Mouse (Mus musculus) megakaryocyte progenitor cell, adult 5-6 weeks (primary cell): ENCODE data around the gene Marveld3. TPM values are rescaled to one million over a fixed set of nuclear protein-coding genes. Genes with fewer than 3 reads are reported as not detected.

ENCODE experiments used
- ATAC-seq: replicated peaks from 2 replicates; pipeline ENCODE4 v1.8.0; 2016; ENCODE audit warnings: mild to moderate bottlenecking, moderate TSS enrichment, inconsistent platforms; ENCODE audit not compliant: poor library complexity
- total RNA-seq, 2 experiments: library from RNA; stranded (forward) in 1 of 2; stranded (reverse) in 1 of 2; fragments of 157-497, 149-512 nt in 1 of 2; fragments of 200-1000 nt in 1 of 2; gene quantifications; 2 replicates each; pipeline versions ENCODE4 v1.2.3 to v1.2.4; 2015 to 2017

Gene Marveld3
- total RNA-seq, 2 experiments from 2014 or later, result not detected

DNA sequence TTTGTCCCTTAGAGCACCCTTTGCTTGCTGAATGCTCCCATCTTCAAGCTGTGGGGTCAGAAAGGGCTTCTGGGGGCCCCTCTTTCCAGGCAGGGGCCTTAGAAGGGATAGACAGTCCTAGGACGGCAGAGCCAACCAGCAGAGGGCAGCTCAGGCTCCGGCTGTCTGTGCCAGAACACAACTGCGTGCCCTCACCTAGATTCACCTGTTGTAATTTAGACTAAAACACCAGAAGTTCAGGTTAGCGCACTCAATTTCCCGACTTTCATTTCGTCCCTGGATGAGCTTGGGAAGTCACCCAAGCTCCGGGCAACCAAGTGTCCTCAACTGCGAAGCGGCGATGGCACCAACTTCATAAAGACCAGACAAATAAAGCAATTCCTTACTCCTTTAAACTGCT is 6.8 kb upstream of the Marveld3 start:
- ATAC-seq, result no peak

DNA sequence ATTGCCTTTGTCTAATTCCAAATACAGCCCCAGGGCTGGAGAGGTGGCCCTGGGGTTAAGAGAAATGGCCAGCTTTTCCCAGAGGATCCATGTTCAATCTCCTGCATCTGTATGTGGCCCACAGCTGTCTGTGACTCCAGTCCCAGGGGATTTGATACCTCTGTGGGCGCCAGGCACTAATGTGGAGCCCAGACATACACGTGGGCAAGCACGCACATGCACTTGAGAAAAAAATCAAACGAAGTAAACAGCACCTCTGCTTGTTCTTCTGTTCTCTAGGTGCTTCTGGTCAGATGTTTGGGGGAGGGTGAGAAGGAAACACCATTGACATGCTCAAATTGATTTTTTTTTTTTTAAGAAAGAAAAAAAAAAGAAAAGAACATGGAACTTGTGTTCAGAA is 2.1 kb upstream of the Marveld3 start:
- no peak for ATAC-seq

DNA sequence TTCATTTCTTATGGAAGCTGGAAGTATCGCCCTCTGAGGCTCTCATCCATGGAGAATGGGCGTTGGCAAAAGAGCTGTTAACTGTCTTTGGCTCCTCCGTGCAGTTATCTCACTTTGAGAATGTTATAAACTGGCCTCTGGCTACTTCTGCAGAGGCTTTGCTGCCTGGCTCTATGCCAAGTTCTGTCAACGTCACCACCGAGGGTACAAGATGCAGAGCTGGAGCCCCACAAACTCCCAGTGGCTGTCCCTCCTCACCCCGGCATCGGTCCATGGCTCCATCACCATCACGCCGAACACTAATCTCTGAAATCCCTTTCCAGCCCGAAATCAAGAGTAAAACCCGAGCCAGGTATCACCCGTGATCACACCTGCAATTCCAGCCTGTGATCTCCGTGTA is 1.4 kb upstream of the Marveld3 start:
- ATAC-seq, result no peak

DNA sequence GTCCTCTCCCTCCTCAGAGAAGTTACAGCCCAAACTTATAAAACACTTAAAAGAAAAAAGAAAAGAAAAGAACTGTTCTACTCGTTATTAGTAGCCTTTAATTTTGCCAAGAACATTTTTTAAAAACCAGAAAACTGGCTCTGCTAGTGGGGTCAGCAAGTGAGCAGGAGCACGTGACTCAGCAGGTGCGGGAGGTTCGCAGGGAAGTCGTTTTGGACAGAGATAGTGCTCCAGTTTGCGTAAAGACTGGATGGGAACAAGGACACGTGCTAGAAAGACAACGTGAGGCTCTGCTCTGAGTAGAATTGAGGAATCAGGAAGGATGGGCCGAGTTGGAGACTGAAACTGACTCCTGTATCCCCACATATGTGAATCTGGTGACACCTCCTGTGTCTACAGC is 893 bp upstream of the Marveld3 start:
- no peak for ATAC-seq

DNA sequence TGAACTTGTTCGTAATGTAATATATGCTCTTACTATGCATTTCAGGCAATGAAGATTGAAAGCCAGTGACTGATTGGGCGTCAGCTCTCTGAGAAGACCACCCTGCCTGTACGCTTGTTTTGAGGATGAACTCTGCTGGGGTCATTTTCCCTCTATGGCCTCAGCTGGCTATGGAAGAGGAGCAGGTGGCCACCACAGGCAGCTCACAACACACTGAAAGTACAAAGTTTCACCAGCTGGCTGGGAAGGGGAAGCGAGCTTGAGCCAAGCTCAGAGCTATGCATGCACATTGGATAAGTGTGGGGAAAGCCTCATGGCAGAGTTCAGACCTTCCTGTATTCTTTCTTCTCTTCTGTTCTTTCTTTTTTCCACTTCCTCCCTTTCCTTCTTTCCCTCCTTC is 2.9 kb downstream of the Marveld3 start:
- no peak for ATAC-seq

DNA sequence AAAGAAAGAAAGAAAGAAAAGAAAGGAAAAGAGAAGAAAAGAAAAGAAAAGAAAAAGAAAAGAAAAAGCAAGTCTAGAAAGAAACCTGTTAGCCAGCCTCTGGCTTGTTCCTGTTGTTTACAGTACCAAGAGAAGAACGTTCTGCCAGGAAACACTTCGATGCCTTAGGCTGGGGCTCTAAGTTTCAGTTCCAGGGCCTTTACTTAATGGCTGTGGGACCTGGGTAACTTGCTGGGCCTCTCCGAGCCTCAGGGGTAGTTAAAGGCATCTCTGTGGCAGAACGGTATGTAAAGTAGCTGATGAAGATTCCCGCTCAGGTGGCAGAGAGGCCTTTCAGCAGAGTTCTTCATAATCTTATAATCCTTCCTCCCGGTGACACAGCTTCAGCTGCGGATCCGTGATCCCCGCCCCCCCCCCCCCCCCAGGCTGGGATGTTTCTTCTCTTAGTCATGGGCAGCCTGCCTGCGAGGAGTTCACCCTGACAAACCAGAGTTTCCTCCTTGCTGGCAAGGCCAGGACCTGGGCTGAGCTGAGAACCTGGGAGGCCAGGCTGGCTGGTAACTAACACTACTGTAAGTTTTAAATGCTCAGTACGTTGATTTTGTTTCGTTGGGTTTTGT is 3.9 kb downstream of the Marveld3 start:
- no peak for ATAC-seq

DNA sequence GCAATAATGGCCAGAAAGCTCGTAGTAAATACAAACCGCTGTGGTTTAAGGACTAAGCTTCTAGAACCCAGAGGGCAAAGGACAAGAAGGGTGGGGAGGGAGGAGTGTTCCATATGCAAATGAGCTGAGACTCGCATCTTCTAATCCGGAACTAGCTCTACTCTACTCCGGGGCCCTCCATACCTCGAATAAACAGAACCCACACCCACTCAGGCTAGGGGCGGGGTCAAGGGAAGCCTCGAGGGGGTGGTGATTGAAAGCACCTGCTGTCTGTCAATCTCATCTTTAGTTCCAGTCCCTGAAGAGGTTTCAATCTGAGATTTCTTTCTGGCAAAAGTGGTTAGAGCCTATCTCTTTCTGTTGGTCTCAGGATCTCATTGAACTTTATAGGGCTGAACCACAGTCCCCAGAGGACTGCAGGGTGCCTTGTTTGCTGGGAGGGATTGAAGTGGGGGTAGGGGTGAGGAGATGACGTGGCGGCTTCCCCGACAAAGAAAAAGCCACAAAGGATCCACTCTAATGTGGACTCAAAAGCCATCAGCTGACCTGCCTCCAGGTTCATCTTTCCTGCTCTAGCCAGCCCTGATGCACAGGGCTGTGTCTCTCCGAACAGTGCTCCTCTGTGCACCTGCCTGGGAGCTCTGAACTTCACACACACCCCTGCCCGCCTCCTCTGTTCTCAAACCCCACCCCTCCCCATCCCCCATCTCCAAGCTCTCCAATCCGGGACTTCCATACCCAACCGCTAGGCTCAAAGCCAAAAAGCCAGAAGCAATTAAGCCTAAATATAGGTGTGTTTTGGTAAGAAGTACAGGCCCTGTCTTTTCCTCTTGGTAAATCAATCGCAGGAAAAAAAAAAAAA is 4.6 kb downstream of the Marveld3 start:
- ATAC-seq, result peak; percentile 49

DNA sequence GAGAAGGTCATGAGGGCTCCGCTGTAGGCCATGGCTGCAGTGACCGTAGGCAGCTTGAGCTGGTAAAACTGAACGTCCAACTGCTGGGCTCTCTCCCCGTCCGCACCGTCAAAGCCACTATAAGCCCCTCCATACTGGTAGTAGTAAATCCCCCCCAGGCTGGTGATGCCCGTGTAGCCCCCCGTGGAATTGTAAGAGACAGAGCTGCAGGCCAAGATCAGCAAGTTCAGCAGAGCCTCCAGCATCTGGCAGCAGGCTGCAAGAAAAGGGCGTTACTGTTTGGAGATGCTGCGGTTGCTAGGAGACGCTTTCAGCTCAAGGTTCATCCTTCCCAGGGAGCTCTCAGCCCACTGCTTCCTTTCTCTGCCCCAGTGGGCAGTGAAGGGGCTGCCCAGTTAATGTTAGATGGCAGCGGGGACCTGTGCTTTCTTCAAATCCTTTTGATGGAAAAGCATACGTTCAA is 7.5 kb downstream of the Marveld3 start:
- no peak for ATAC-seq

DNA sequence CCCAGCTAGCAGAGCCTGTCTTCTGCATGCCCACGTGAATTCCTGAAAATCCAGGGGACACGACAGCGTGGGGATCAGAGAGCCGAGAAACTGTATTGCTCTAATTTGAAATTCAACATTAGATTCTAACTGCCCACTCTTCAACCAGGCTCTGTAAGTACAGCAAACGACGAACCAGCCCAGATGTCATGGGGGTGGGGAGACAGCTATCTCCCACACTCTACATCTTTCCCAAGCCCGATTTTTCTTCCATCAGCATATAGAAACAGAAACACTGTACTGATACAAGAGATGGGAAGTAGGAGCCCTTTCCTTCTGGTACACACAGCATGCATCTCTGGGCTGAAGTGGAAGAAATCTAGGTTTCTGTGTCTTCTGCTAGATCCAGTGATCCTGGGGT is 9.8 kb downstream of the Marveld3 start:
- ATAC-seq, result no peak

DNA sequence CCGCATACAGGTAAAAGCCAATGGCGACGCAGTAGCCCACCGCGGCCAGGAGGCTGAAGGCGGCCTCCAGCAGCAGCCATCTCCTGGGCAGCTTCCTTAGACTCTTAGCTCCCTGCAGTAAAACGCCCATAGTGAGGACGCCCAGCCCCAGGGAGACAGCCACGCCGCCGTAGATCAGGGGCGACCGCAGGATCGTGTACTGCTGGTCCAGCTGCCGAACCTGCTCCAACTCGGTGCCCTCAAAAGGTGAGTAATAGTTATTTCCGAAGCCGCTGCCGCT is 13.8 kb downstream of the Marveld3 start:
- no peak for ATAC-seq

DNA sequence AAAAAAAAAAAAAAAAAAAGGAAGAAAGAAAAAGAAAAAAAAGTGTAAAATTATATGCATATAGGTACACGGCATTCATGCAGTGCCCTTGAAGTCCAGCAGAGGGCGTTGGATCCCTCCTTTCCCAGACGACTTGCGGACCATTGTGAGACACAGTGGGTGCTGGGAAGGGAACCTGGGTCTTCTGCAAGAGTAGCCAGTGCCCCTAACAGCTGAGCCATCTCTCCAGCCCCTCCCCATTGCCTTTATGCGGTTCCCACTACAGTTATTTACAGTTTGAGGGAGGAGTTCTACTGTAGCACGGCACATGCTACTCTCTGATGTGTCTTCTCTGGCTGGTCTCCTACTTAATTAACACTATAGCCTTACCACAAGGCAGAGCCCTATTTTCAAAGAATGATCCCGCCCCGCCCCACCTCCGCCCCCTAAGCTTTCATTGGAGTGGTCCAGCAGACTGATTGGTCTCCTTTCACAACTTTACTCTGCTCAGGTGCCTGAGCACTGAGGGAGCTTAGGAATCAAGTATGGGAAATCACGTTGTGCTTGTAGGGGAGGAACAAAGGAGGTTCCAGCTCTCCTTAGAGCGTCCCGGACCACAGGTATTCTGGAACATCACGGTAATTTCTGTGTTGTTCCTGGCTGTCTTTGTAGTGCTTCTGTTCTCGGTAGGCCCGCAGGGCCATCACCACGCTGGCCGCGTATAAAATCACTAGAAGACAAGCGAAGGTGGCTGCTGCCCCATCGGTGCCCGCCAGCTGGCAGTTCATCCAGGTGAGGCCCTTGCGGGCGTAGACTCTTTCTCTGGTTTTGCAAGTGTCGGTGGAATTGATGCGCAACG is 14.3 kb downstream of the Marveld3 start:
- peak; percentile 86 for ATAC-seq

DNA sequence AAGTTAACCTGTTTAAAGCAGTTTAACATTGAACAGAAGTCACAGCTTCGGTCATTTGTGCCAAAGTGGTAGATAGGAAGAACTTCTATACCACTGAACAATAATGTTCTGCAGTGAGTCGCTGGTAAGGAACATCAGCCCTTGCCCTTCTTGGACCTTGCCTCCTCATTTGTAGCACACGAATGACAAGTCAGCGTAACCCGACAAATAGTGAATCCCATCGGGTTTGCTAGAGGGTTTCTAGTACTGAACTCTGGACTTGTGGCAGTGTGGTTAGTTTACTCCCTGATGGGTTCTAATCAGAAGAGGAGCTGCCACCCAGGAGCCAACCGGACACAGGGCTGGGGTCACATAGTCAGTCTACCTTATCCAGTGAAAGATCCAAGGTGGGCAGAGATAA is 15.7 kb downstream of the Marveld3 start:
- no peak for ATAC-seq

DNA sequence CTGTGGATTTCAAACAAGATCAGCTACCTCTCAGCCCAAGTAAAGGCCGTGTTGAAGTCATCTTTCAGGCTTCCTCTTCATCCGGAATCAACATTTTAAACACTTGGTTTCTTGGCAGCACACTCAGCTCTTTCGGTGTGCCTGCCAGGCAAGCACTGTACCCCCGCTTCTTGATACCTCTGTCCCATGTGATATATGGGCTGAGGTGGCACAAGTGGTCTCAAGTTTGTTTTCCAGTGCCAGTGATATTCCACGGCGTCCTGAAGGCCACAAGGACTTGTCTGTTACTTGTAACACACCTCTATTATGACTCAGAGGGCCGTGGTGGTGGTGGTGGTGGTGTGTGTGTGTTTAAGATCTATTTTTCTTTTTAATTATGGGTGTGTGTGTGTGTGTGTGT is 16.3 kb downstream of the Marveld3 start:
- no peak for ATAC-seq

DNA sequence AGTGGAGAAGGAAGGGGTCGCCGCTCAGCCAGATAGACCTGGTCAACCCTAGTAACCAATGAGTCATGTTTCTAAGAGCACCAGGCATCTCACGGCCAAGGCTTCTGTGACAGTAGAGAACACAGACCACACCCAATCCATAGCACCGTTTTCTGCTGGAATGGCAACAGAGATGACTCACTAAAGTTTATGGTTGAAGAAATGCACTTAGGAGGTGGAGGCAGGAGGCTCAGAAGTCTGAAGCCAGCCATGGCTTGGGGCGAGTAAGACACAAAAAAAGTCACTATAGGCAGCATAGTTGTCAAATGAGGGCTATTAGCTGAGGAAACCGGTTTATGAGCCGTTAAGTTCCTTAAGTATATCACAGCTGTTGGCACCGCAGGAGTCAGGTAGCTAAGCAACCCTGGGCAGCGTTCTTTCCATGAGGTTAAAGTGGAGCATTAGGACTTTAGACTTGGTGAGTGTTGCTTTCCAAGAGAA is 16.8 kb downstream of the Marveld3 start:
- ATAC-seq, result no peak

DNA sequence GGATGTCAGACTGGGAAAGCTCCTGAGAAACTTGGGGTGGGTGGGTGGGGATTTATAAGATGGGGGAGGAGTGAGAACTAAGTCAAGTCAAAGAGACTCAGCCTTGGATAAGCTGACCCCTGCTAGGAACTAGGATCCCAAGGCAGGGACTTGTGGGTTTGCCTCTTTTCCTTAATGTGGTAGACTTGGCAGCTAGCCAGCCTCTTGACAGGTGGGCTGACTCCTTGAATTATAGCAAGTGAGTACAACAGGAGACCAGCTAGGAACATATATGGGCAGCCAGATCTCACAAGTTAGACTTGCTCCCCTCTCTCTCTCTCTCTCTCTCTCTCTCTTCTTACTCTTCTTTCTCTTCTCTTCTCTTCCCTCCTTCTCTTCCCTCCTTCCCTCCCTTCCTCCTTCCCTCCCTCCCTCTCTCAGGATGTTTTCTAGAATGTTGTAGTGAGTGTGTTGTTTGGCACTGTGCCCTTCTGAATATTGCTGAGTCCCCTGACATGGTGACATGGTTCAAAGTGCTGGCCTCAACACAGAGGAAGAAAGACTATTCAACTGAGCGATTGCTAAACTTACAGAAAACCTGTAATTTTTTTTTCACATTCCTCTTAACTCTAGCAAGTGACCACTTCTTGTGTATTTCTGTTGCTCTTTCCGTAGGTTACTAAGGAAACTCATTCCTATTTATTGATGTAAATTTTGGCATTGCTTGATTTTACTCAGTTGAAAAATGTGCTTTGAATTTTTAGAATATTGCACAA is 20.2 kb downstream of the Marveld3 start:
- ATAC-seq, result no peak

DNA sequence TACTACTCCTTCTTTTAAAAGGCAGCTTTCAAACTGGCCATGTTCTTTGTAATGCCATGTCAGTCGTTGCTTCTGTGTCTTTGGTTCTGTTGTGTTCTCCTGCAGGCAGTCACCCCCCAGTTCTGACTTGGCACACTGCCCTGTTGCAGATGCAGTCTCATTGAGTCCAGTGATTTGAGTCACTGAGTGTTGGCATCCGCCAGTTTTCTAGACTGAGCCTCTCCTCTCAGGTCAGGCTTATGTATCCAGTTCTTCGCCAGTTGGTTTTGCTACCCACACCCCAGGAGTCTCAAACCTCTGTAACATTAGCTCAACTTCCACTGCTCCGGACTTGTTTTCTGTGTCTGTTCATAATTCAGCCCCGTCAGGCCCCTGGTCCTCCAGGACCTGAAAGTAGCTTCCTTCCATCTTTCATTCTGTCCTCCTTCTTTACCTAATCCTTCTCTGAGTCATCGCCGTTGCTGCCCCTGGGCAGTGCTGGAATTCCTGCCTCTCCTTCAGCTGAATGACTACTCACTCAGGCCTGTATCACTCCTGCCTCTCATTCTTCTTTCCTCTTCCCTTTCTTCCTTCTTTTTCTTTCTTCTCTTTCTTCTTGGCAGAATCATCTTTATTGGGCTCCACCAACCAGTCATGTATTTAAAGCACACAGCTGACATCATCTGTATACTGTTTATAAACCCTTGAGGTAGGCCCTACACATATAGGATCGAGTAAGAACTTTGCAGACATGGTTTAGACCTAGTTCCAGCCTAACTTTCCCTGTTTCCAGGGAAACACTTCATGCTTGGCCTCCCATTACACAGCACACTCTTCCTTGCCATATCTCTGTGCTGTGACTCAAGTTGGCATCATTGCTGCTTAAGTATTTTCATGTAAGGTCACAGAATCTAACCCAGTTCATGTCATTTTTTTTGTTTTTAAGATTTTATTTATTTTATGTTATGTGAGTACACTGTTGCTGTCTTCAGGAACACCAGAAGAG is 41.3 kb downstream of the Marveld3 start:
- ATAC-seq, result no peak

DNA sequence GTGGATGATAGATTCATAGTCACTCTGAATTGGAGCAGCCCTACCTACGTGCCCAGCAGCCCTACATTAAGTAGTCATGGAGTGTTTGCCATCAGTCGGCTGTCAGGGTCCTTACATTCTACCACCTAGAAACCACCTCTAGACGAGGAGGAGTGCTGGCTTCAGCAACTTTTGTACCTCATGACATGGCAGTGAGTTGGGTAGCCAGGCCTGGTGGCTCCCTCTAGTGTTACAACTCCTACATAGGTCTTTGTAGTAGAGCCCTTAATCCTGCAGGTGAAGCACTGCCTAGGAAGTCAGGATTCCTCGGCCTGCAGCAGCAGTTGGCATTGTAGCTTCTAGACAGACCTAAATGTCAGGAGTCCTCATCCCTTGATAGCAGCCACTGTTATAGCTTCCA is 44.7 kb downstream of the Marveld3 start:
- ATAC-seq, result peak; percentile 98

DNA sequence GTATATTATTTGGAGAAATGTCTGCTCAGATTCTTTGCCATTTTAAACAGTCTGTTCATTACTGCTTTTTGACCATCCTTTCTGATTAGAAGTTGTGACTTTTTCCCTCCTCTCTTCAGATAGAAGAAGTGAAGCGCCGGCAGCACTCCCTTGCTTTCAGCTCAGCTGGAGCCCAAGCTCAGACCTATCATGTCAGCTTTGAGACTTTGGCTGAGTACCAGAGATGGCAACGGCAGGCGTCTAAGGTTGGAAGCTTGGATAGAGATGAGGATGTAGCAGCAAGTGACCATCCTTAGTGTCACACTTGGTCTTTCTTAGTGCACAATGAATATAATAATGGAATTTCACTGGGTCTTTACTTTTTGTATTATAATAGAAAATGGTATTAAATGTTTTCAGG is 54.6 kb downstream of the Marveld3 start:
- no peak for ATAC-seq

DNA sequence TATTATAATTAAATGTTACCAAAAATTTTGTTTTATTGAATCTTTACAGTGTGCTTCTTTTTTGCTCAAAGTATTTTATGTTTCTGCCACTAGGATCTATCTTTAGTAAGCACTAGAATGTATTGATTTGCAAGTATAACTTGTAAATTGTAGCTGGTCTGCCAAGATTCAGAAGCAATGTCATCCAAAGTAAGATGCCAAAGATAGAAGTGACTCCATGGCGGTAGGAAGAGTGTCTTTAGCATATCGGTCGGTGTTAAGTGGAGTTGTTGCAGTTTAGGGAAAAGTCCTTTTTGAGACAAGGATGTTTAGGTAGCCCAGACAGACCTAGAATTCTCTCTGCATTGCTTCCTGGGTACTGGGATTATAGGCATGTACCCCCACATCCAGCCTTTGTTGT is 55.1 kb downstream of the Marveld3 start:
- no peak for ATAC-seq
